Mouse (Mus musculus): ENCODE measurements around the gene Leap2.

Leap2 gene

GRCm38 (mm10) chr11:53423036-53423435 is at the start of gene Leap2:
Leap2 (minus strand) TSS chr11:53423170.
- DNase-seq (ENCODE audit: low spot score in 2 of 2) = no peak

DNA sequence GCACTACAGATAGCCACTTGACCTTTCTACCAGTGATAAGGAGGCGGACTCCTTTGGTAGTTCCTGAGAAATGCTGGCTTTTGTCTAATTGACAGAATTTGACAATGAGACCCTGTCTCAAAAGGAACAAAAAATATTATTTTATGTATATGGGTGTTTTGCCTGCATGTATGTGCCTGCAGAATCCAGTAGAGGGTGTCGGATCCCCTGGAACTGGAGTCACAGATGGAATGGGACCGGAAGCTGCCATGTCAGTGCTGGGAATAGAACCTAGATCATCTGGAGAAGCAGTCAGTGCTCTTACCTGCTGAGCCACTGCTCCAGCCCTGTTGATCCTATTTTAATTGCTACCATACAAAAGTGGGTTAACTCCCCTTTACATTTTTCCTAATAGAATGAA is 49.7 kb upstream of the Leap2 start:
- DNase-seq (ENCODE audit: low spot score in 2 of 2) = no peak

- DNase-seq (ENCODE audit: low spot score in 2 of 2) = peak; percentile 83 to 96
Observed at GRCm38 (mm10) chr11:53469968-53470695, 47.2 kb upstream of the Leap2 start, which contains the start of gene Gm9837. Gm9837 (minus strand) TSS chr11:53470479.

DNA sequence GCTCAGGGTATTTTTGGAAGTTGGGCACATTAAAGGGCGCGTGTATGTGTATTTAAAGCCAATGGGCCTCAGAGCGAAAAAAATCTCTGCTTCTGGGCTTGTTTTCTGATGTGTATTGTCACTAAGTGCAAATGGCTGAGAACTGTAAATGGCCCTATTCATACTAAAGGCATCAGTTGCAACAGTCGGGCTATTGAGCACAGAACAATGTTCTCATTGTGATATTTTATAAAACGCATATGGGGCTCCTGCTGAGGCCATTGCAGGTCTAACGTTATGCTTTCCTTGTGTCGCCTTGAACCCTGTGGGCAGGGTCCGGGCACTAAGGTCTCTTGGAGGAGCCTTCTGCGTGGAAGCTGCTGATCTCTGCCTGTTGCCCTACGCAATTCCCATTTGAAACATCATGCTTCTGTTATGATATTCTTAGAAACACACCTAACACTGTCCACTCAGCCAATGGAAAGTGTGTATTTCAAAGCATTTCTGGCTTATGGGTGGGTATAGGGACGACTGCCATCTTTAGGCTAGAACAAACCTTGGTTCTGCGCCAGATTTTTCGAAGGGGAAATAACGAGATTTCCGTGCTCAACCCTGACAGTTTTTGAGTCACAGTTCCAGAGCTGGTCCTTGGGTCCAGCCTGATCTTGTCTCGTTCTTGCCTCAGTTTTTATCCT is 46.5 kb upstream of the Leap2 start:
- no peak for DNase-seq (ENCODE audit: low spot score in 2 of 2)

- DNase-seq (ENCODE audit: low spot score in 2 of 2) = peak in 1 of 2 experiments; percentile 88
Observed at GRCm38 (mm10) chr11:53466231-53466971, 43.4 kb upstream of the Leap2 start.

- DNase-seq (ENCODE audit: low spot score in 2 of 2) = peak; percentile 60 to 74
Observed at GRCm38 (mm10) chr11:53463551-53464424, 40.8 kb upstream of the Leap2 start.

DNA sequence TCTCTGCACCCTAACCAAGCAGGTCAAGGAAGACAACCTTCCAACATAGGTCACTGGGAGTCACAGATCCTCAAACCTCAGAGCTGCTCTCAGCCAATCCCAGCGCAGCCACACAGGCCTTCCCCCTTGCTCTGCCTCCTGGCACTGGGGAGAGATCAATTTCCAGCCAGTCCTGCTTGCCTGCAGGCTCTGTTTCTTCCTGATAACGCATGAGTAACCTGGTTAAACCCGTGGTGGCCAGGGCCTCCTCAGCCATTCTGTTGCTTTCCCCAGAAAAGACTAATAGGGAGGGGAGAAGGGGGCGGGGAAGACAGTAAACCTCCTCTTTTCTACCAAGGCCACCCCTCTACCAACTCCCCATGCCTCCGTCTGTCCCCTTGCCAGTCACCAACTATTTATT is 38.8 kb upstream of the Leap2 start:
- no peak for DNase-seq (ENCODE audit: low spot score in 2 of 2)

GRCm38 (mm10) chr11:53460192-53460591 is 37.2 kb upstream of the Leap2 start:
- DNase-seq (ENCODE audit: low spot score in 2 of 2) = no peak

GRCm38 (mm10) chr11:53458996-53459395 is 36.0 kb upstream of the Leap2 start:
- no peak for DNase-seq (ENCODE audit: low spot score in 2 of 2)

DNA sequence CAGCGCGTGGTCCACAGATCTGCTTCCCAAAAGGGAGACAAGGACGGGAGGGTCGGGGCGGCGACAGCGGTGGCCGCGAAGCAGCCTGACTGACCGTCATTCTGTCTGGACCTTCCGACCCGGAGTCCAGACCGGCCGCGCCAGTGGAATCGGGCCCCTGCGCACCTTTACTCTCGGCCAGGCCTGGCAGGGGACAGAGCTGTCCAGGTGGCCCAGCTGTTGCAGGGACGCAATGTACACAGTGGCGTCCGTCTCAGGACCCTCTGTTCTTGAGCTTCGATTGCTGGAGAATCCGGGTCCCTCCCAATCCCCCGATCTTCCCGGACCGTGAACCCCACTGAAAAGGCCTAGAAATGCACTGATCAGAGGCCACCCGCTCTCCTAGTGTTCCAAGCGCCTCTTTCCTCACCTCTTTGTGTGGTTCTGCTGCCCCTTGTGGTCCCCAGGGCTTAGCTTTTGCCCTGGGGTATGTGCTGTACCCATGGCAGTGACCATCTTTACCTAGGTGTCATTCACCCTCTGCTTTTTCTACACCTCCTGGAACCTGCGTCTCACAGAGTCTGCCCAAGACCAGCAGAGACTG is 34.5 kb upstream of the Leap2 start:
- DNase-seq (ENCODE audit: low spot score in 2 of 2) = no peak

DNA sequence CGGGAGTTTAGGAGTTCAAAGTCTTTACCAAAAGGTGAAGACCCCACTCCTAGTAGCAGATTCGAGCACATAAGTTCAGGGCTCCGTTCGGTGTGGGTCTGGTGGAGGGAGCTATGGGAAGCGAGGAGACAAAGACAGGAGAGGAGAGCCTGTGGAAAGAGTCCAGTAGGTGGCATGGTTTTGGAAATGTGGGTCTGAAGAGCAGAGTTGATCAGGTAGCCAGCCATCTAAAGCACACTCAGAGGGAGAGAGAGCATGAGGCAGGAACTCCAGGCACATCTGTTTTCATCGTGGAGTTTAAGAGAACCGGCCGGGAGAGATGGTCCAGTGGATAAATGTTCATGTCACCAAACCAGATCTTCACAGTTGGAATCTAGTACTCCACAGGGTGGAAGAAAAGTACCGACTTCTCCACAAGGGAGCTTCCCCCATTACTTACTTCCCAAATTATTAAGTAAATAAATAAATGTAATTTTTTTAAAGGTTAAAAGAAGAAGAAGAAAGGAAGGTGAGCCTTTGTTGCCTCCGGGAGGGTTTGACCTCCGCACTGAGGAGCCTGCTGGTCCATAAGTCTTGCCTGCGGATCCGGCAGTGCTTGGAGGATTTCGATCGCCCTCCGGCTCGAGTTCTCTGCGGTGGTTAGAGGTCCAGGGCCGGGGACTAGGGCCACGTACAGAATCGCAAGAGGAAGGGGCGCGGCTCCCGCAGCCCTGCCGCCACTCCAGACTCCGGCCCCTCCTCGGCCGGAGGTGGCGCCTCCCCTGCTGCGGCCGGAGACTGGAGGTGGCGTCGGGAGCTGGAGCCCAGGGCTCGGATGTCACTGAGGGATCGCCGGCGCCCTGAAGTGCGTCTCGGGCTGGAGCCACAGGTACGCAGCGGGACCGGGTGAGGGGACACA is 33.8 kb upstream of the Leap2 start, which contains the start of the genes Gm10447 and Shroom1:
TSS of gene Gm10447 (minus strand) at position 637 of the 898 bp plus-strand sequence.
TSS of gene Shroom1 (plus strand) at position 732 of the 898 bp plus-strand sequence.
- peak in 1 of 2 experiments; percentile 55 for DNase-seq (ENCODE audit: low spot score in 2 of 2)

- no peak for DNase-seq (ENCODE audit: low spot score in 2 of 2)
Observed at GRCm38 (mm10) chr11:53453031-53453430, 30.1 kb upstream of the Leap2 start.

DNA sequence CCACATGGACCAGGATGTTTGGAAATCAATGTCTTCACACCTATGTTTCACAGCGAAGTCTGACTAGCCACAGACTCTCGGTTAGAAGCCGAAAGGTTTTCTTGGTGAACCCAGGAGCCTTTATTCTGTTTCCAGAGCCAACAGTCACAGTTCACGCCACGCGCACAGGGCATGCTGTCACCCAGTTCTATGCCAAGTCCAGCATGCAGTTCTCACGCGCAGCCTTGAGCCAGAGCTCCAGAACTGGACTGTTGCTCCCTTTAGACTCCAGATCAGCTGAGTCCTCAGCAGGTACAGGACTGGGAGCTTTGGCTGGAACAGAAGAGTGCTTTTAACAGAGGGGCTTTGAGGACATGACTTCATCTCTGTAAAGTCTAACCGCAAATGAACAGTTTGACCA is 29.4 kb upstream of the Leap2 start:
- DNase-seq (ENCODE audit: low spot score in 2 of 2) = no peak

DNA sequence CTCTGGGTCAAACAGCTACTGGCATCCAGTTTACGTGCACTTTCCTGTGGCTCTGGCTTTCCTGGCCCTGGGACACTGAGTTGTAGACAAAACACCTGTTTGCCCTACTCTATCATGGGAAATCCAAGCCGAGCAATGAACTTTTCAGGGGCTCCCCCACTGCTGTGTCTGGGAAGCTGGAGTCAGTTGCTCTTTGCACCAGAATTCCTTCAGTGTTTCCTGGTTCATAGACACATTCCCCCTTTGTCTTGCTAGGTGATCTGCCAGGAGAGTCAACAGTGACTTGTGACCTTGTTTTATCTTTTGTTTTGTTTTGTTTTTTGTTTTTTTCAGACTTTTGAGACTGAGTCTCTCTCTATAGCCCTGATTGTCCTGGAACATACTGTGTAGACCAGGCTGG is 28.4 kb upstream of the Leap2 start:
- no peak for DNase-seq (ENCODE audit: low spot score in 2 of 2)

GRCm38 (mm10) chr11:53450070-53450705 is 27.2 kb upstream of the Leap2 start:
- DNase-seq (ENCODE audit: low spot score in 2 of 2) = no peak

- no peak for DNase-seq (ENCODE audit: low spot score in 2 of 2)
Observed at GRCm38 (mm10) chr11:53448529-53448928, 25.6 kb upstream of the Leap2 start.

DNA sequence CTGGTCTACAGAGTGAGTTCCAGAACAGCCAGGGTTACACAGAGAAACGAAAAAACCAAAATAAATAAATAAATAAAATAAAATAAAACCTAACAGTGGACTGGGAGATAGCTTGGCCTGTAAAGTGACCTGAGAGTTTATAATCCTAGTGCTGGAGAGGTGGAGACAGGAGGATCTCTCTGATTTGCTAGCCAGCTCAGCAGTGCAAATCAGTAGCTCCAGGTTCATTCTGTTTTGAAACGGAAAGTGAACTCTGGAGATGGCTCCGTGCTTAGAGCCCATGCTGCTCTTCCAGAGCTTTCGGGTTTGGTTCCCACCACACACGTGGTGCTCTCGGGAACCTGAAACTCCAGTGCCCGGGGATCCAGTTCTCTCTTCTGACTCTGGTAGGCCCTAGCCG is 25.0 kb upstream of the Leap2 start:
- DNase-seq (ENCODE audit: low spot score in 2 of 2) = no peak

GRCm38 (mm10) chr11:53446183-53446582 is 23.2 kb upstream of the Leap2 start:
- no peak for DNase-seq (ENCODE audit: low spot score in 2 of 2)

DNA sequence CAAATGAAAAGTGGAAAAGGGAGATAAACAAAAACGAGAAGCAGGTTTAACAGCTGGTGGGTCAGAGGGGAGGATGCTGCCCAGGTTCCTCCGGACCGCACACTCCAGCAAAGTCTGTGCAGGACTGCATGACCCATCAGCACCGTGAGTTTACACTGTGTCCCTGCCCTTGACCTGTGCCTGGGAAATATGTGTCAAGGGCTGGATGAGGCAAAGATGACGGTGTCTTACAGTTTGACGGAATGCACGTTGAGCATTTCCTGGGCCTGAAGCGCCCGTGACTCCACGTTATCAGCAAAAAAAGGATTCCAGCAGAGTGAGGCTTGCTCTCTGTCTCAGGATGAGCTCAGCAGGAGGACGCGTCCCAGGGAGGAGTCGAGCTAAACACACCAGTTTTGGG is 22.6 kb upstream of the Leap2 start:
- no peak for DNase-seq (ENCODE audit: low spot score in 2 of 2)

Measured in left cerebral cortex, adult 9 months (tissue).